Mouse (Mus musculus) liver, postnatal 0 days (tissue): Measurements from ENCODE around the gene 1700034I23Rik.

ENCODE experiments used
- CTCF ChIP-seq: sonication (generic); IDR thresholded peaks from 2 replicates; pipeline ENCODE4 v1.5.1; 2016; ENCODE audit warnings: antibody characterized with exemption, low read depth
- EP300 ChIP-seq: IDR thresholded peaks from 2 replicates; pipeline ENCODE4 v1.6.1; 2016; ENCODE audit warnings: antibody characterized with exemption, low read depth, mild to moderate bottlenecking

GRCm38 (mm10) chr3:40938189-40938588 is 35.8 kb upstream of the 1700034I23Rik start:
- TF ChIP-seq EP300 (no peak), CTCF (no peak)
